Mouse (Mus musculus): ENCODE results near the gene Rnf20. TPM values are rescaled to one million over a fixed set of nuclear protein-coding genes. Genes with fewer than 3 reads are reported as not detected.

Gene Rnf20
- polyA plus RNA-seq, 1 experiment from 2014 or later, result 15.6 TPM

DNA sequence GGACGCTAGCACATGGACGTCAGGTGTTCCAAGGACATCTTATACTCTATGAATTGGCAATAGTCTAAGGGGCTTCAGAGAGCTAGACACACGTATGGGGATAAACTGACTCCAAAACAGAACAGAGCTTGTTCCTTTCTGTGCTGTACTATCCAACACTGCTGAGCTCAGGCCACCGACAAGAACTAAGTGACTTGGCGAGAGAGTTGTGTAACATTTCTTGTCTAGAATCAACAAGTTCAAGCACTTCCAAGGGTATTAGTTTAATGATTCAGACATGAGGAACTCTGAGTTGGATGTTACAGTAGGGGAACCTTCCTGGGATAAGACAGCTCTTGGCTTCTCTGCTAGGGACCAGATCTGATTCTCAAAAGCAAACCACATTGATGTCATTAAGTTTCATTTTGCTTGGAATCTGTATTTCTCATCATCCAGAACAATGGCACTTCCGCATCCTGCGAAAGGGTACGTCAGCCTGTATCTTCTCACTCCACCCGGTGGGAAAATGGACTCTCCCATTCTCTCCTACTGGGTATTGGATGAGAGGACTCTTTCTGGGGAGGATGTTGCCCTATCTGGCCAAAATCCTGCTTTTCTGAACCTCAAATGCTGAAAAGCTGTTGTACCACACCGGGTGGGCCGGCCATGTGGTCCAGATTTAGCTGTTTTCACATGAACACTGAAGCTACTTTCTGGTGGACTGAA lies 48.5 kb downstream of the Rnf20 start:
- no peaks in the 10 kb centered on the region for H3K27me3 ChIP-seq (replicated peaks; ENCODE audit: control insufficient read depth, insufficient read depth, low read length)
- no peaks in the 10 kb centered on the region for H3K36me3 ChIP-seq (ENCODE audit: control insufficient read depth, insufficient read depth)
- TF ChIP-seq CTCF (IDR thresholded peaks at IDR 0.05; ENCODE audit: low read depth), result no peak
- no peak for ATAC-seq
- no peaks in the 10 kb centered on the region for H3K9me3 ChIP-seq (ENCODE audit: control insufficient read depth)
- no peak overlapping the region for H3K4me3 ChIP-seq (ENCODE audit: low read depth, low read length)
- H3K27ac ChIP-seq (ENCODE audit: low read depth, low read length), result no peak overlapping the region
- no peaks in the 10 kb centered on the region for H3K4me1 ChIP-seq (replicated peaks; ENCODE audit: control insufficient read depth, insufficient read depth, low read length)
- 85% methylated on average over 11 of the region's 11 CpGs for WGBS
- no peak overlapping the region for H3K4me2 ChIP-seq (replicated peaks; ENCODE audit: low read depth)
- no peak overlapping the region for H3K9ac ChIP-seq (ENCODE audit: low read depth, low read length)

DNA sequence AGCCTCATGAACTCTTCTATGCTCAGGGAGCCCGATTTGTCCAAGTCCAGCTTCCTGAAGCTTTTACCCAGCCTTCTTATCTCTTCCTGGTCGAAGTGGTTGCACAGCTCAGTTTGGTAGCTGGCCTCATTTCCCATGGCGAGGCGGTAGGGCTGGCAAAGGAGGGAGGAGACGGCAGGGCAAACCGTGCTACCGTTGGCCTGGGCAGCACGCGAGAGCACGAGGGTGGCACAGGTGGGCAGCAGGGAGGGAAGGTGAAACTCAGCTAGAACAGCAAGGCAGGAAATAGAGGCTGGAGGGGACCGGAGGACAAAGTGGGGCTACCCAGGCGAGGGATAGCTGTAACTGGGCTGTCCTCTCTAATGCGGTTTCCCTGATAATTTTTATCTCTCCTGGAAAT lies 50.0 kb downstream of the Rnf20 start, which contains the start of gene Ppp3r2:
Ppp3r2 (minus strand) TSS at position 213 of the 400 bp plus-strand sequence.
- H3K36me3 ChIP-seq (ENCODE audit: control insufficient read depth, insufficient read depth), result no peaks in the 10 kb centered on the region
- no peaks in the 10 kb centered on the region for H3K27me3 ChIP-seq (replicated peaks; ENCODE audit: control insufficient read depth, insufficient read depth, low read length)
- H3K9me3 ChIP-seq (ENCODE audit: control insufficient read depth), result no peaks in the 10 kb centered on the region
- no peak for TF ChIP-seq CTCF (IDR thresholded peaks at IDR 0.05; ENCODE audit: low read depth)
- ATAC-seq, result no peak
- no peak within 1 kb of the TSS for H3K27ac ChIP-seq (ENCODE audit: low read depth, low read length)
- no peaks in the 10 kb centered on the region for H3K4me1 ChIP-seq (replicated peaks; ENCODE audit: control insufficient read depth, insufficient read depth, low read length)
- no peak within 1 kb of the TSS for H3K9ac ChIP-seq (ENCODE audit: low read depth, low read length)
- H3K4me3 ChIP-seq (ENCODE audit: low read depth, low read length), result no peak within 1 kb of the TSS
- 84% methylated on average over 13 of the region's 13 CpGs for WGBS
- no peak within 1 kb of the TSS for H3K4me2 ChIP-seq (replicated peaks; ENCODE audit: low read depth)

- no peaks in the 10 kb centered on the region for H3K27me3 ChIP-seq (replicated peaks; ENCODE audit: control insufficient read depth, insufficient read depth, low read length)
Observed at GRCm38 (mm10) chr4:49688594-49689288, 56.9 kb downstream of the Rnf20 start.

GRCm38 (mm10) chr4:49691405-49692194 lies 59.8 kb downstream of the Rnf20 start:
- H3K36me3 ChIP-seq (ENCODE audit: control insufficient read depth, insufficient read depth), result no peaks in the 10 kb centered on the region
- H3K27ac ChIP-seq (ENCODE audit: low read depth, low read length), result no peak overlapping the region
- no peaks in the 10 kb centered on the region for H3K27me3 ChIP-seq (replicated peaks; ENCODE audit: control insufficient read depth, insufficient read depth, low read length)
- TF ChIP-seq CTCF (IDR thresholded peaks at IDR 0.05; ENCODE audit: low read depth), result no peak
- H3K4me1 ChIP-seq (replicated peaks; ENCODE audit: control insufficient read depth, insufficient read depth, low read length), result no peaks in the 10 kb centered on the region
- WGBS, result 34% methylated on average over 12 of the region's 12 CpGs
- peak; percentile 84 for ATAC-seq
- no peak overlapping the region for H3K9ac ChIP-seq (ENCODE audit: low read depth, low read length)
- peak overlapping the region; percentile 50 for H3K4me2 ChIP-seq (replicated peaks; ENCODE audit: low read depth)
- H3K9me3 ChIP-seq (ENCODE audit: control insufficient read depth), result no peaks in the 10 kb centered on the region
- peak overlapping the region; percentile 12; the same call in 1 of the 2 replicates for H3K4me3 ChIP-seq (ENCODE audit: low read depth, low read length)

More at GRCm38 (mm10) chr4:49688594-49689288, 56.9 kb downstream of the Rnf20 start:
- ATAC-seq, result 0 out of 2 replicates have a peak, but pooled peaks have one; percentile 21
- Histone ChIP-seq H3K4me2 (replicated peaks; ENCODE audit: low read depth) (no peak overlapping the region), H3K4me1 (replicated peaks; ENCODE audit: control insufficient read depth, insufficient read depth, low read length) (no peaks in the 10 kb centered on the region), H3K9ac (ENCODE audit: low read depth, low read length) (no peak overlapping the region), H3K36me3 (ENCODE audit: control insufficient read depth, insufficient read depth) (no peaks in the 10 kb centered on the region), H3K4me3 (ENCODE audit: low read depth, low read length) (no peak overlapping the region), H3K27ac (ENCODE audit: low read depth, low read length) (no peak overlapping the region), H3K9me3 (ENCODE audit: control insufficient read depth) (no peaks in the 10 kb centered on the region)
- TF ChIP-seq CTCF (IDR thresholded peaks at IDR 0.05; ENCODE audit: low read depth), result peak; percentile 95
- 28% methylated on average over 9 of the region's 9 CpGs for WGBS

Other genes starting within 250 kb of the Rnf20 start
- gene Acnat2, start 223.9 kb upstream of the Rnf20 start, polyA plus RNA-seq (2015; fragmentation: Nextera tagmentation; extraction: Ambion mirVana), result not detected in 2 replicates
- gene Acnat1, start 158.1 kb upstream of the Rnf20 start, polyA plus RNA-seq (2015; fragmentation: Nextera tagmentation; extraction: Ambion mirVana), result 8.4 and 10.6 TPM in 2 replicates
- 0.52 and 0.64 TPM in 2 replicates for gene Baat, start 125.4 kb upstream of the Rnf20 start, polyA plus RNA-seq (2015; fragmentation: Nextera tagmentation; extraction: Ambion mirVana)
- 46.0 and 46.3 TPM in 2 replicates for gene Mrpl50, start 110.9 kb upstream of the Rnf20 start, polyA plus RNA-seq (2015; fragmentation: Nextera tagmentation; extraction: Ambion mirVana)
- gene Zfp189, start 110.8 kb upstream of the Rnf20 start, polyA plus RNA-seq (2015; fragmentation: Nextera tagmentation; extraction: Ambion mirVana), result 2.0 and 2.4 TPM in 2 replicates
- 1,579 and 1,674 TPM in 2 replicates for gene Aldob, start 82.5 kb upstream of the Rnf20 start, polyA plus RNA-seq (2015; fragmentation: Nextera tagmentation; extraction: Ambion mirVana)
- 22.6 and 23.6 TPM in 2 replicates for gene Tmem246, start 34.1 kb upstream of the Rnf20 start, polyA plus RNA-seq (2015; fragmentation: Nextera tagmentation; extraction: Ambion mirVana)
- gene Ppp3r2, start 50.0 kb downstream of the Rnf20 start, polyA plus RNA-seq (2015; fragmentation: Nextera tagmentation; extraction: Ambion mirVana), result not detected in 2 replicates
- 0.26 TPM in 2 replicates for gene Grin3a, start 213.7 kb downstream of the Rnf20 start, polyA plus RNA-seq (2015; fragmentation: Nextera tagmentation; extraction: Ambion mirVana)